Mouse (Mus musculus): Measurements from ENCODE around the gene Lrrc75b. TPM values are rescaled to one million over a fixed set of nuclear protein-coding genes. Genes with fewer than 3 reads are reported as not detected.

Lrrc75b gene
- total RNA-seq, 1 experiment = 0.18 TPM

DNA sequence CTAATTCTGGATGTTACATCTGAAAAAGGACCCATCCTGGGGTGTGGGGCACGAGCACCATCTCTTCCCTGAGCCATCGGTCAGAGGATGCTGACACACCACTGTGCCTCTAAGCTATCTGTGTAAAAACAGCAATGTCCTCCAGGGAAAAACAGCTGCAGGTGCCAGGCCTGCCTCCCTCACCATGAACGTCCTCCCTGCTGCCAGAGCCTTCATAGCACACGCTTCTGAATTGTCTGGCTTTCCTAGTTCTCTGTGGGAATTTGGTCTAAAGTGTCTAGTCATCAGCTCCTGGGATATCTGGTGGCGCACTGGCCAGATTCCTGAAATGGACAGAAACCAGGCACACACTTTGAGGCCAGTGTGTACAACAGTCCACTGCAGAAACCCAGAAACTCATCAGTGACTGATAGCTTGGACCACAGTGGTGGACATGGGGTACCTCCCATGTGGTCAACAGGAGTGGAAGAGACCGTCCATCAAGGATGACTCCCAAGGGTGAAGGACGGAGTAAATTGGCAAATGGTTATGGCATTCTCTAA, 40.1 kb upstream of the Lrrc75b start:
- H3K9me3 ChIP-seq (ENCODE audit: control insufficient read depth, insufficient read depth, low read depth, low read length) = no peaks in the 10 kb centered on the region
- H3K36me3 ChIP-seq (ENCODE audit: control insufficient read depth, insufficient read depth, low read length, poor library complexity, severe bottlenecking) = no peaks in the 10 kb centered on the region
- H3K4me1 ChIP-seq (ENCODE audit: control insufficient read depth in 2 of 2, insufficient read depth in 2 of 2, low read length in 2 of 2, poor library complexity in 1 of 2) = no peaks in the 10 kb centered on the region
- no peak overlapping the region for H3K27ac ChIP-seq (ENCODE audit: insufficient read depth, low read depth, low read length, poor library complexity, severe bottlenecking)
- no peak for DNase-seq (ENCODE audit: low read depth, low spot score)
- H3K4me3 ChIP-seq (ENCODE audit: insufficient read depth in 1 of 2, low read depth in 1 of 2, low read length in 2 of 2, poor library complexity in 1 of 2, severe bottlenecking in 1 of 2) = no peak overlapping the region
- TF ChIP-seq HCFC1 (IDR thresholded peaks at IDR 0.05; ENCODE audit: borderline replicate concordance, insufficient read depth, low read length) (no peak), ZNF384 (IDR thresholded peaks at IDR 0.05; ENCODE audit: low read depth, low read length) (no peak), ZC3H11A (IDR thresholded peaks at IDR 0.05; ENCODE audit: borderline replicate concordance, low read depth, low read length) (no peak), CHD2 (IDR thresholded peaks at IDR 0.05; ENCODE audit: low read depth, low read length) (no peak), MAFK (IDR thresholded peaks at IDR 0.05; ENCODE audit: insufficient read depth, low read depth, low read length) (no peak)
- no peak overlapping the region for H3K9ac ChIP-seq (ENCODE audit: insufficient read depth, low read depth, low read length, poor library complexity, severe bottlenecking)
- in situ Hi-C loops (cut with MboI; ENCODE audit: low sequenced_read_pairs in 2 of 2, unreplicated experiment in 2 of 2) = no loop called here

DNA sequence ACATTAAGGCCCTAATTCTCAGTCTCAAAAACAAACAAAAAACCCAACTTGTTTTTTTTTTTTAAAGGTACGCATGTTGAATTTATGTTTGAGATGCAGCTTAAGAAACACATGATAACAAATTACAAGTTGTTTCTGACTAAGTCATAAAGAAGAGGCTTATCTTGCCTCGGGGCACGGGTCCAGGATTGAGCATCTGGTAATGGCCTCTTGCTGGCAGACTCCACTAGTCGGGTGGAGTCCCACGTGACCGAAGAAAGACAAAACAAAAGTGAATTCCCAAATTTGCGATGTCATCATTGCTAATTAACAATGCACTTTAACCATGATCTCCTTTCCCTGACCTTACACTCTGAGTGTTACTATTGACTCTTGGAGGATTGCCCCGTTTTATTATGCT, 35.9 kb upstream of the Lrrc75b start:
- DNase-seq (ENCODE audit: low read depth, low spot score) = no peak
- H3K9ac ChIP-seq (ENCODE audit: insufficient read depth, low read depth, low read length, poor library complexity, severe bottlenecking) = no peak overlapping the region
- TF ChIP-seq ZNF384 (IDR thresholded peaks at IDR 0.05; ENCODE audit: low read depth, low read length) (no peak), CHD2 (IDR thresholded peaks at IDR 0.05; ENCODE audit: low read depth, low read length) (no peak), MAFK (IDR thresholded peaks at IDR 0.05; ENCODE audit: insufficient read depth, low read depth, low read length) (no peak), ZC3H11A (IDR thresholded peaks at IDR 0.05; ENCODE audit: borderline replicate concordance, low read depth, low read length) (no peak), HCFC1 (IDR thresholded peaks at IDR 0.05; ENCODE audit: borderline replicate concordance, insufficient read depth, low read length) (no peak)
- H3K4me3 ChIP-seq (ENCODE audit: insufficient read depth in 1 of 2, low read depth in 1 of 2, low read length in 2 of 2, poor library complexity in 1 of 2, severe bottlenecking in 1 of 2) = no peak overlapping the region
- no peaks in the 10 kb centered on the region for H3K9me3 ChIP-seq (ENCODE audit: control insufficient read depth, insufficient read depth, low read depth, low read length)
- no peaks in the 10 kb centered on the region for H3K36me3 ChIP-seq (ENCODE audit: control insufficient read depth, insufficient read depth, low read length, poor library complexity, severe bottlenecking)
- no peaks in the 10 kb centered on the region for H3K4me1 ChIP-seq (ENCODE audit: control insufficient read depth in 2 of 2, insufficient read depth in 2 of 2, low read length in 2 of 2, poor library complexity in 1 of 2)
- in situ Hi-C loops (cut with MboI; ENCODE audit: low sequenced_read_pairs in 2 of 2, unreplicated experiment in 2 of 2) = loop anchor here (10.0 to 25.0 kb wide), 2 partner anchors 359 to 366 kb away; partner anchors contain the start of gene Gm5134 (in 2 of the 2)
- H3K27ac ChIP-seq (ENCODE audit: insufficient read depth, low read depth, low read length, poor library complexity, severe bottlenecking) = no peak overlapping the region

DNA sequence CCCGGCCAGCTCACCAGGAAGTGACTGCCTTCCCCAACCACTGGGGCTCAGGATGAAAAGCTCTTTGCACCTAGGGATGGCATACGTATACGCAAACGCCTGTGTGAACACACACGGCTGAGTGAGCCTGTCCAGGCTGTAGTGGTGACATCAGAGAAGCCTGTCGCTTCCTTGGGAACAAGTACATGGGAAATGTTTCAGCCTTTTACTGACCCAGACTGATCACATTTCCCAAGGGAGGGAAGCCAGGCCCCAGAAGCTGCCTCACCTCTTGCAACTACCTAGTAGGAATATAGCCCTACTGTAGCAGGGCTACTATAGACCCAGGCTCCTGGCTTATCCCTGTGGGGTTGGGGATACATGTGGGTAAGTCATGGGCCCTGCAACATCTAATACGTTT, 32.5 kb upstream of the Lrrc75b start:
- TF ChIP-seq HCFC1 (IDR thresholded peaks at IDR 0.05; ENCODE audit: borderline replicate concordance, insufficient read depth, low read length) = no peak
- no peak for TF ChIP-seq ZNF384 (IDR thresholded peaks at IDR 0.05; ENCODE audit: low read depth, low read length)
- TF ChIP-seq MAFK (IDR thresholded peaks at IDR 0.05; ENCODE audit: insufficient read depth, low read depth, low read length) = no peak
- no peak for TF ChIP-seq CHD2 (IDR thresholded peaks at IDR 0.05; ENCODE audit: low read depth, low read length)
- TF ChIP-seq ZC3H11A (IDR thresholded peaks at IDR 0.05; ENCODE audit: borderline replicate concordance, low read depth, low read length) = no peak
- Histone ChIP-seq H3K9me3 (ENCODE audit: control insufficient read depth, insufficient read depth, low read depth, low read length) (no peaks in the 10 kb centered on the region), H3K4me3 (ENCODE audit: insufficient read depth in 1 of 2, low read depth in 1 of 2, low read length in 2 of 2, poor library complexity in 1 of 2, severe bottlenecking in 1 of 2) (no peak overlapping the region), H3K4me1 (ENCODE audit: control insufficient read depth in 2 of 2, insufficient read depth in 2 of 2, low read length in 2 of 2, poor library complexity in 1 of 2) (no peaks in the 10 kb centered on the region; a peak in 1 of 4 replicates), H3K9ac (ENCODE audit: insufficient read depth, low read depth, low read length, poor library complexity, severe bottlenecking) (no peak overlapping the region), H3K27ac (ENCODE audit: insufficient read depth, low read depth, low read length, poor library complexity, severe bottlenecking) (no peak overlapping the region), H3K36me3 (ENCODE audit: control insufficient read depth, insufficient read depth, low read length, poor library complexity, severe bottlenecking) (no peaks in the 10 kb centered on the region)
- in situ Hi-C loops (cut with MboI; ENCODE audit: low sequenced_read_pairs in 2 of 2, unreplicated experiment in 2 of 2) = loop anchor here (10.0 to 25.0 kb wide), 2 partner anchors 362 to 370 kb away; partner anchors contain the start of gene Gm5134 (in 2 of the 2)
- DNase-seq (ENCODE audit: low read depth, low spot score) = no peak

DNA sequence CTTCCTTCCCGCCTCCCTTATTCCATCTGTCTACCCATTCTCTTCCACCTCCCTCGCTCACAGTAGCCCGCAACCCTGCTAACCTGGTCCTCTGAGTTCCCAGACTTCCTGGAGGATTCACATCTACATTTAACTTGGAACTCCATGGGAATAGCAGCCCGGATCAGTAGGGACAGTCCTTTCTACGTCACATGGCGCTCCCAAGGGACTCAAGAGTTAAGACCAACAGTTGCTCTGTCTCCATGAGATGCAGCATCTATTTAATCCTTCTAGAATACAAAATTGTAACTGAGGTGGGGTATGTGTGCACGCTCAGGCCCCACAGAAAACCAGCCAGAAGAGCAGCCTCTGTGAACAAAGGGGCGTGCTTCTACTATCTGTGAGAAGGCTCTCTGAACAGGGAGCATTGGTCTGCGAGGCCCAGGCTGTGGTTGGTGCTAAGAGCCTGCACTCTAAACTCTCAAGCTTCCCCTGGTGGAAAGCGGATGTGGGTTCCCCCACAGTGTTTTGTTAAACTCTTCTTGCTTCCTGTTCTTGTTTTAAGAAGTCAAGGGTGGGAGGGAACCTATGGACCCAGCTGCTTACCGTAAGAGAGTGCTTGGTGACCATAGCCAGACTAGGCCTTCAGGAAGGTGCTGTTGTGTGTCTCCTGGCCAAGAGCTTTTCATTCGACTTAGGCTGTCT, 31.2 kb upstream of the Lrrc75b start:
- in situ Hi-C loops (cut with MboI; ENCODE audit: low sequenced_read_pairs in 2 of 2, unreplicated experiment in 2 of 2) = loop anchor here (10.0 to 25.0 kb wide), 2 partner anchors 363 to 371 kb away; partner anchors contain the start of gene Gm5134 (in 2 of the 2)

More for the DNA sequence above, 31.2 kb upstream of the Lrrc75b start:
- Histone ChIP-seq H3K36me3 (ENCODE audit: control insufficient read depth, insufficient read depth, low read length, poor library complexity, severe bottlenecking) (no peaks in the 10 kb centered on the region), H3K4me1 (ENCODE audit: control insufficient read depth in 2 of 2, insufficient read depth in 2 of 2, low read length in 2 of 2, poor library complexity in 1 of 2) (no peaks in the 10 kb centered on the region; a peak in 1 of 4 replicates), H3K27ac (ENCODE audit: insufficient read depth, low read depth, low read length, poor library complexity, severe bottlenecking) (no peak overlapping the region), H3K9ac (ENCODE audit: insufficient read depth, low read depth, low read length, poor library complexity, severe bottlenecking) (no peak overlapping the region), H3K9me3 (ENCODE audit: control insufficient read depth, insufficient read depth, low read depth, low read length) (no peaks in the 10 kb centered on the region), H3K4me3 (ENCODE audit: insufficient read depth in 1 of 2, low read depth in 1 of 2, low read length in 2 of 2, poor library complexity in 1 of 2, severe bottlenecking in 1 of 2) (no peak overlapping the region)
- DNase-seq (ENCODE audit: low read depth, low spot score) = no peak
- TF ChIP-seq MAFK (IDR thresholded peaks at IDR 0.05; ENCODE audit: insufficient read depth, low read depth, low read length) (no peak), ZNF384 (IDR thresholded peaks at IDR 0.05; ENCODE audit: low read depth, low read length) (no peak), HCFC1 (IDR thresholded peaks at IDR 0.05; ENCODE audit: borderline replicate concordance, insufficient read depth, low read length) (no peak), ZC3H11A (IDR thresholded peaks at IDR 0.05; ENCODE audit: borderline replicate concordance, low read depth, low read length) (no peak), CHD2 (IDR thresholded peaks at IDR 0.05; ENCODE audit: low read depth, low read length) (no peak)

All from ES-E14 (cell line).